10 mouse cellular contexts compared by ENCODE assay signal in genomic region chr6:113011886-113012285, GRCm38 (mm10). TPM values are rescaled to one million over a fixed set of nuclear protein-coding genes. Genes with fewer than 3 reads are reported as not detected.
DNase-seq lines count a peak whose midpoint lies in the region; ATAC-seq and TF ChIP-seq lines count a peak whose summit lies in the region.
"Had no signal": no experiment of that assay in that cellular context is flagged by ENCODE, and none has a peak within 500 bp of the region (broad histone marks: within the 10 kb centered on the region; RNA-seq: fewer than 3 reads in every experiment).

No protein-coding gene starts in this region.

- peak overlapping the region; percentile 77; the same call in 1 of the 2 replicates for H3K27ac ChIP-seq in kidney, postnatal 0 days
- H3K27ac ChIP-seq in embryonic facial prominence, embryonic 14.5 days (replicated peaks; ENCODE audit: low read depth, low read length), result peak overlapping the region; percentile 84
- peak overlapping the region; percentile 60; the same call in 1 of the 2 replicates for H3K27ac ChIP-seq in hindbrain, embryonic 14.5 days
- H3K27ac ChIP-seq in neural tube, embryonic 12.5 days, result peak overlapping the region; percentile 15; the same call in 1 of the 2 replicates

- intact Hi-C loops in left cerebral cortex, postnatal 14 days (cut with DNase I), result no loop called here

- DNase-seq in kidney, postnatal 0 days (ENCODE audit: low spot score), result no peak
- DNase-seq in kidney, adult 8-10 months, result no peak
- no peak for DNase-seq in embryonic facial prominence, embryonic 14.5 days (ENCODE audit: low spot score)
- DNase-seq in hindbrain, embryonic 14.5 days (ENCODE audit: low spot score), result no peak
- no peak for DNase-seq in thymus, adult 18-20 months
- DNase-seq in spleen, postnatal 10 days (ENCODE audit: low spot score in 2 of 2), result no peak
- no peak for DNase-seq in left cerebral cortex, postnatal 14 days (ENCODE audit: low spot score in 2 of 2)
- DNase-seq: thymus, postnatal 14 days had no signal

- WGBS in kidney, postnatal 0 days, result 76% methylated on average over 2 of the region's 2 CpGs
- whole genome bisulfite sequencing in embryonic facial prominence, embryonic 14.5 days, result 59% methylated on average over 2 of the region's 2 CpGs
- WGBS in hindbrain, embryonic 14.5 days, result 20% methylated on average over 2 of the region's 2 CpGs
- WGBS in neural tube, embryonic 12.5 days, result 48% methylated on average over 2 of the region's 2 CpGs

- no peak overlapping the region for H3K4me3 ChIP-seq in kidney, postnatal 0 days (replicated peaks; ENCODE audit: low read depth, low read length)
- H3K4me3 ChIP-seq in embryonic facial prominence, embryonic 14.5 days (ENCODE audit: low read depth, low read length), result no peak overlapping the region
- no peak overlapping the region for H3K4me3 ChIP-seq in hindbrain, embryonic 14.5 days (replicated peaks; ENCODE audit: low read length)
- H3K4me3 ChIP-seq in neural tube, embryonic 12.5 days, result no peak overlapping the region

- H3K4me1 ChIP-seq in kidney, postnatal 0 days (replicated peaks; ENCODE audit: insufficient read depth, low read length), result no peaks in the 10 kb centered on the region
- peaks cover 6% of the 10 kb centered on the region for H3K4me1 ChIP-seq in embryonic facial prominence, embryonic 14.5 days (ENCODE audit: control insufficient read depth, insufficient read depth, low read length)
- H3K4me1 ChIP-seq in hindbrain, embryonic 14.5 days (replicated peaks; ENCODE audit: control insufficient read depth, insufficient read depth, low read length), result peaks cover 17% of the 10 kb centered on the region
- peaks cover 22% of the 10 kb centered on the region for H3K4me1 ChIP-seq in neural tube, embryonic 12.5 days

- no peak for ATAC-seq in kidney, postnatal 0 days (replicated peaks; ENCODE audit: low FRiP score, low read depth)
- ATAC-seq in embryonic facial prominence, embryonic 14.5 days (ENCODE audit: low read depth), result no peak
- ATAC-seq in hindbrain, embryonic 14.5 days (ENCODE audit: low FRiP score), result no peak
- ATAC-seq in neural tube, embryonic 12.5 days (ENCODE audit: low FRiP score, low read depth), result no peak

- no peak overlapping the region for H3K9ac ChIP-seq in kidney, postnatal 0 days (ENCODE audit: low read depth, low read length)
- H3K9ac ChIP-seq in embryonic facial prominence, embryonic 14.5 days (ENCODE audit: low read depth, low read length), result no peak overlapping the region
- H3K9ac ChIP-seq in hindbrain, embryonic 14.5 days, result no peak overlapping the region
- no peak overlapping the region for H3K9ac ChIP-seq in neural tube, embryonic 12.5 days
- H3K9ac ChIP-seq: lung, embryonic 14.5 days had no signal

- no peaks in the 10 kb centered on the region for H3K36me3 ChIP-seq in kidney, postnatal 0 days (ENCODE audit: insufficient read depth, low read length)
- H3K36me3 ChIP-seq in embryonic facial prominence, embryonic 14.5 days (ENCODE audit: control insufficient read depth, insufficient read depth, low read length), result no peaks in the 10 kb centered on the region
- H3K36me3 ChIP-seq in hindbrain, embryonic 14.5 days (replicated peaks; ENCODE audit: control insufficient read depth, insufficient read depth), result no peaks in the 10 kb centered on the region
- H3K36me3 ChIP-seq in neural tube, embryonic 12.5 days, result no peaks in the 10 kb centered on the region

- H3K27me3 ChIP-seq in kidney, postnatal 0 days (ENCODE audit: insufficient read depth, low read length), result no peaks in the 10 kb centered on the region
- H3K27me3 ChIP-seq in embryonic facial prominence, embryonic 14.5 days (replicated peaks; ENCODE audit: control insufficient read depth, insufficient read depth, low read length), result no peaks in the 10 kb centered on the region
- no peaks in the 10 kb centered on the region for H3K27me3 ChIP-seq in hindbrain, embryonic 14.5 days (ENCODE audit: control insufficient read depth, insufficient read depth, low read length)
- no peaks in the 10 kb centered on the region for H3K27me3 ChIP-seq in neural tube, embryonic 12.5 days (replicated peaks)

- TF ChIP-seq CTCF in kidney, postnatal 0 days (IDR thresholded peaks at IDR 0.05; ENCODE audit: low read depth), result no peak

- H3K9me3 ChIP-seq in kidney, postnatal 0 days (replicated peaks; ENCODE audit: low read length), result no peaks in the 10 kb centered on the region
- H3K9me3 ChIP-seq in embryonic facial prominence, embryonic 14.5 days (ENCODE audit: control insufficient read depth, low read length), result no peaks in the 10 kb centered on the region
- H3K9me3 ChIP-seq in hindbrain, embryonic 14.5 days (ENCODE audit: control insufficient read depth, low read length), result no peaks in the 10 kb centered on the region
- H3K9me3 ChIP-seq in neural tube, embryonic 12.5 days, result peaks cover 4% of the 10 kb centered on the region; the same call in 1 of the 2 replicates

- no peak overlapping the region for H3K4me2 ChIP-seq in kidney, postnatal 0 days (ENCODE audit: low read length)
- H3K4me2 ChIP-seq in embryonic facial prominence, embryonic 14.5 days (ENCODE audit: low read depth, low read length), result no peak overlapping the region
- no peak overlapping the region for H3K4me2 ChIP-seq in hindbrain, embryonic 14.5 days (replicated peaks)
- H3K4me2 ChIP-seq in neural tube, embryonic 12.5 days (replicated peaks), result no peak overlapping the region
- H3K4me2 ChIP-seq: lung, embryonic 14.5 days had no signal

RNA-seq across cellular contexts. Expression of gene Thumpd3, which starts 34.1 kb away (rescaled TPM):
- 41.5 and 42.1 TPM in 2 replicates for polyA plus RNA-seq in kidney, postnatal 0 days (2015; fragmentation: Nextera tagmentation; extraction: Ambion mirVana)
- polyA plus RNA-seq in embryonic facial prominence, embryonic 14.5 days (2014; fragmentation: Nextera tagmentation; extraction: Ambion mirVana), result 36.1 and 38.9 TPM in 2 replicates
- polyA plus RNA-seq in hindbrain, embryonic 14.5 days (2014; fragmentation: Nextera tagmentation; extraction: Ambion mirVana), result 45.5 and 49.1 TPM in 2 replicates
- polyA plus RNA-seq in neural tube, embryonic 12.5 days (2016; fragmentation: Nextera tagmentation; extraction: Ambion mirVana), result 61.2 and 64.0 TPM in 2 replicates
- total RNA-seq in left cerebral cortex, postnatal 14 days (2021), result 10 to 100 TPM; 29.2 to 29.7 TPM

Comparison
In these comparisons a context has a peak if more than half of its experiments do, and no peak if none do; other contexts are left out.
1. H3K27ac ChIP-seq: peak in every context shown above with its lines; median percentile 84 in embryonic facial prominence, embryonic 14.5 days; 77 in kidney, postnatal 0 days; 60 in hindbrain, embryonic 14.5 days; 15 in neural tube, embryonic 12.5 days.